Mouse (Mus musculus) layer of hippocampus, adult 9-10 months (tissue): ENCODE results near the gene Ugt2a3.
"Not testable (repeated sequence)": the region's sequence is repeated elsewhere in the genome, so short reads cannot be mapped to it uniquely, and the experiment has no call there.

Source experiments
- DNase-seq: peaks from one replicate; pipeline ENCODE4 v3.0.0; 2022; ENCODE audit warnings: low spot score

Ugt2a3 gene

DNA sequence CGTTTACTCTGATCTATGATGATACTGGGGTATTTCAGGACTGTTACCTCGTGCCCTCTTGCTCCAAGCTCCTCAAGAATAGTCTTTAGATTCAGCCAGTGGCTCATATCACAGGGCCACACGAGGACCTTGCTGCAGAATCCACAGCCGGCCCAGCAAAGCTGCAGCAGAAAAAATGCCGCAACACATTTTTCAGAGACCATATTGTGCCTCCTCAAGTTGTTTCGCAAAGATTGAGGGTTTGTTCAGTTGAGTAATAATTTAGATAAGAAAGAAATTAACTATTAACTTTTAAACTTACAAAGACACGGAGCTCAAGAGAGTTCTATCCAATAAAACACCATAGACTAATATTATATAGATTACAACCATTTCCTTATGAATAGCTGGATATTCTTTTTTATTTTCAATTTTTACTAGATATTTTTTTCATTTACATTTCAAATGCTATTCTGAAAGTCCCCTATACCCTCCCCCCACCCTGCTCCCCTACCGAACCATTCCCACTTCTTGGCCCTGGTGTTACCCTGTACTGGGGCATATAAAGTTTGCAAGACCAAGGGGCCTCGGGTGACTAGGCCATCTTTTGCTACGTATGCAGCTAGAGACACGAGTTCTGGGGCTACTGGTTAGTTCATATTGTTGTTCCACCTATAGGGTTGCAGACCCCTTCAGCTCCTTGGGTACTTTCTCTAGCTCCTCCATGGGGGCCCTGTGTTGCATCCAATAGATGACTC lies at the start of gene Ugt2a3:
Gene Ugt2a3, minus strand, starts transcription at position 235 of the 737 bp plus-strand sequence.
- no peak for DNase-seq

DNA sequence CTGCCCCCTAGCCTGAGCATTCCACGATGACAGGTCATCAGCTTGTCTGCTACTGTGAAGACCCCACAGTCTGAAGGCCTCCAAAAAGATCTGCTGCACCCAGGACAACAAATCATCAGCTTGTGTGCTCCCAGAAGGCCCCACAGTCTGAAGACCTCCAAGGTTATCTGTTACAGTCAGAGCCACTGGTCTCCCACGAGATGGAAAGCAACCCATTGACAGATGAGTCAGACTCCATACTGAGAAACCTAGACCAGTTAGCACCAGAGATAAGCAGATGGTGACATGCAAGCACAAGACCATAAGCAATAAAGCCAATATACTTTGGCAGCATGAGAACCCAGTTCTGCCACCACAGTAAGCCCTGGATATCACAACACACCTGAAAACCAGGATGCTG lies 43.2 kb upstream of the Ugt2a3 start:
- DNase-seq: no peak

DNA sequence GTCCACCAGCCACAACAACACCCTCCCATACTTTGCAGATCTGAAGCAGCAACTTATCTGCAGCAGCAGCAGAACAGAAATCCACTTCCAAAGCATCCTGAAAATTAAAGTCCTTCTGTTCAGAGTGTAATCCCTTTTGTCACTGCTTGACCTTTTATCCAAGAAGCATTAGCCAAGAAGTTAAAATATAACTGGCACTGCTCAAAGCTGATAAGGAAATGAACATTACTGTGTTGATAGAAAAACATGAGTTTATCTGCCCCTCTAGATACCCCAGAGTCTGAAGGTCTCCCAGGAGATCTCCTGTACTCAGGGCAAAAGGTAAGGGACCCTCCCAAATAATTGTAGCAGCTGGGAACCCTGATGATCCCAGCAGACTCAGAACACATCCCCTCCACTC lies 42.8 kb upstream of the Ugt2a3 start:
- no peak for DNase-seq

DNA sequence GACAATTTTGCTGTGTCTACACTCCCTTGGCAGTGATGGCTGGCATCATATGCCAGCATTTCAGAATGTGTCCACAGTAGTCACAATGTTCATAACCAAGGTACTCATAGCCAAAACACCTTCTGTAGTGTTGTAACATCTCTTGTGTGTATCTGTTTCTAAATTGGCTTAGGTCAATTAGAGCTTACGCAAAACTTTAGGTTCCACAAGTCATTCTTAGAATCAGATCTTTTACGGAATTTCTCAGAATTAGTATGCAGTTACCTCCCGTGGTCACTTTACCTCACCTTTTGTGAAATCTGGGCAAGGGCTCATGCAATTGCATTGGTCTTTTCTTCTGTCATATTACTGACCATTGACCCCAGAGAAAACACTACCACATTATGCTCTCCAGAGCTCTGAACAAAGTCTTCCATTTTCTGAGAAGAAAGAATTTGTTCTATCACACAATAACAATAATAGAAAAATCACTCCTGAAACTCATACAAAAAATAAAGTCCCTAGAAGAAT lies 38.9 kb upstream of the Ugt2a3 start:
- no peak for DNase-seq

DNA sequence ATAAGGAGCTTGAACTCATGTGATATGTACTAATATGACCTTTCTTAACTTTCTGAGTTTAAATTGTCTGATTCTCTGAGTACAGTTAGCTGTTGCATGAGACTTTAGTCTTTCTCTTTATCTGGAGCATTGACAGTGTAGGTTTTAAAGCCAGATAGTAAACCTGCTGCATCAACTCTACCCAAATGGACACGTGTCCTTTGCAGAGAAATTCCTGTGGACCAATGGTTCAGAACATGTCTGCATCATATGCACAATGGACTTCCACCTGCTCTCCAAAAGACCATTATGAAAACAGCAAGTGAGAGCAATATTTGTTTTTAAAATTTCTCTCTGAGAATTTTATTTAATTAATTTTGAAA lies 36.5 kb upstream of the Ugt2a3 start:
- no peak for DNase-seq

DNA sequence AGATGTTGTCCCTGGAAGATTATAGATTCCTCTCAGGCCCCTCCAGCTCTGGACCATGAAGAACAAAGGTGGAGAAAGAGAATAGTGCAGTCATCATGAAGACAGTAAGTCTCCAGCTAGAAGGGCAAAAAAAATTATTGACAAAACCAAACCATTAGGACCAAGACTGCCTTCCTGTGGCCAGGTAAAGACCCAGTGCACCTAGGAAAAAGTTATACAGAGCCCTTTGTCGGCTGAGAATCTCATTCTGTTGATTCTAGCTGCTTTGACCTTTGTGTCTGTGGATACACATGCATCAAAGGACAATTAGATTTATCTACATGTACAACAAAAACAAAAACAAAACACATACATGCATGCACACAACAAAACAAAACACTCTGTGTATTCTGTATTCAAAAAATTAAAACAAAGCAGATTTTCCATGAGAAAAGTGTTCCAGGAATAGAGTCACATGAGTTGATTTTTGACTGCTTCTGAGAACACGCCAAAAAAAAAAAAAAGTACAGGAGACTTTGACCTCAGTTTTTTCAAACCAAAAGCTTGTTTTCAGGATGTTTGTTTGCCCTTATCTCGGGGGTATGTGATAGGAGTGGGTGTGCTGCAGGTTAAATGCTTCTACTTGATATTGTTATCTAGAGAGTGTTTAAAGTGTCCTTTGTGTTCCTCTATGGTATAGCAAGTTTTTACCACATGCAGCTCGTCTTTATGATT lies 36.0 kb upstream of the Ugt2a3 start:
- not testable (repeated sequence) for DNase-seq

DNA sequence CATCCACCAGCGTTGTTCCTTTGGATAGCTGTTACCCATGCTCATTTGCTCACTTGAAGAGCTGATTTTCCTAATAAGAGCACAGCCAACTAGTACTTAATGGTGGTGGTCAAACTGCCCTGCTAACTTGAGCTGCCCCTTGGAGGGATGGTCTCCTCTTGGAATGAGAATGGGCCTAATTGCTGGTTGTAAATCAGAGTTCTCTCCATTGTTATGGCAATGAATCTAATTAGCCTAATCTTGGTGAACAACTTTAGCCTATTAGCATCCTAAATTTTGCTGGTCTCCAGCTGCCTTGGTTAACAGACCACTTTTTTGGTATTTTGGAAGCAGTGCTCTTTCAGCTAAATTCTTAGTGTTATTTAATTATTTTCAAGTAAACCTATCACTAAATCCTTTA lies 13.4 kb upstream of the Ugt2a3 start:
- DNase-seq: no peak

DNA sequence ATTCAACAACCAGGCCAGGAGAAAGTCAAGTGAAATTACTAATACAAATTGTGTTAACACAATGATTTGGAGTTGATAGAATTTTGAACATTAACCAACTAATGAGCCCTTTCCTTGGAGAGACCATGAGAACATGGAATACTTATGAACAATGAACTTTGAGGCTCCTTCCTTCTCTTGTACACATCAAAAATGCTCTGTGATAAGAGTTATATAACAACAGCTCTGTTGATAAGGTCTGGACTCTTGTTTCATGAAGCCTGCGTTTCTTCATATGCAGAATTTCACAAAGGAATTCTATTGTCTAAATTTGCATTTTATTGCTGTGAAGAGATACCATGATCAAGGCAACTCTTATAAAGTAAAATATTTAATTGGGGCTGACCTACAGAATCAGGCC lies 12.2 kb upstream of the Ugt2a3 start:
- not testable (repeated sequence) for DNase-seq

DNA sequence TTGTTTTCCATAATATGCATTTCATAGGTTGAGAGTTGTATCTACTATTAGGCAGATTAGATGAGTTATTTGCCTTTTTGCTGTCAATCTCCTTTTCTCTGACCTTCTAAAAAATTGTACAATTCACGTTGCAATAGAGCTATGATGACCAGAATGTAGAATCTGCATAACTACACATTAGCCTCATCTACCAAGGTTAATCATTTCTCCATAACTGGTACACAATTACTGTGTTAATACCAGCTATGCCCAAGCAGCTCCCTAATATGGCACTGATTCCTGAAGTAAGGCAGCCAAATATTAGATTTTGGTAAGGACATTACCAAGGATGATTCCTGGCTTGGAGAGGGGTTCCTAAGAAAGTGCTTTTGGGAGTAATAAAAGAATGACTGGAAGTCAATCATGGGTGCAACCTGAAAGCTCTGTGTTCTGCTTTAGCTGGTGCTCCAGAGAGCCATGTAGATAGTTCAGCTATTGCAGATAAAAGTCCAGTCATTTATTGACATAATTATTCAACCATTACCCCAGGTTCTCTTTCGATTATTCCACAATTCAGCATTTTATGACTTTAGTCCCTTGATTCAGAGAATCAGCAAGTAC lies 10.6 kb upstream of the Ugt2a3 start:
- not testable (repeated sequence) for DNase-seq

DNA sequence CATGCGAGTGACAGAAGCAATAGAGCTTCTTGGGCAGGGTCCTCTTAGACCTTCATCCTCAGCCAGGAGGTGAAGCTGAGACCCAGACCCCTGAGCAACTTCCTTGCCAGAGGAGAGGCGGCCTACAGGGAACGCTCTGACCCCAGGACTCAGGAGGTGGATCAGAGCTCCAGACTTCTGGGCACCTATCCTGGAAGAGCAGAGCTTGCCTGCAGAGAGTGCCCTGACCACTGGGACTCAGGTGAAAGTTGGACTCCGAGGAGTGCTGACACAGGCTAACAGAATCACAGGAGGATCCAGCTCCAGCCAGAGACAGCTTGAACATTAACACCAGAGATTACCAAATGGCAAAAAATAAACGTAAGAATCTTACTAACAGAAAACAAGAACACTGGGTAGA lies 3.5 kb upstream of the Ugt2a3 start:
- no peak for DNase-seq

DNA sequence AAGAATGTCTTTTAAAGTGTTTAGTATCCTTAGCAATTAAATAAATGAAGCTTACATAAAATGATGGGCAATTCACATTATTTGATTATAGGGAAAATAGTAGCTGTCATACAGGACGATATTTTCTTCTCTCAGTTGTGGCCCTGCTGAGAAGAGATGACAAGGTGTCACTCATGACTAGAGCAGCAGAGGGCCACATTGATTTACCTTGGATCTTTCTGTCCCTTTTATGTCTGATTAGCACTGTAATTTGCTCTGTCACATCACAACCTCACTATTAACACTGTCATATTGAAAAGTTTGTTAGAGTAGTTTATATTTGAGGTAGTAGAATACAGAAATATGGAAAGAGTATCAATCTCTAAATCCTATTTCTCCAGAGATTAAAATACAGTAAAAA lies 1.8 kb downstream of the Ugt2a3 start:
- DNase-seq: no peak

DNA sequence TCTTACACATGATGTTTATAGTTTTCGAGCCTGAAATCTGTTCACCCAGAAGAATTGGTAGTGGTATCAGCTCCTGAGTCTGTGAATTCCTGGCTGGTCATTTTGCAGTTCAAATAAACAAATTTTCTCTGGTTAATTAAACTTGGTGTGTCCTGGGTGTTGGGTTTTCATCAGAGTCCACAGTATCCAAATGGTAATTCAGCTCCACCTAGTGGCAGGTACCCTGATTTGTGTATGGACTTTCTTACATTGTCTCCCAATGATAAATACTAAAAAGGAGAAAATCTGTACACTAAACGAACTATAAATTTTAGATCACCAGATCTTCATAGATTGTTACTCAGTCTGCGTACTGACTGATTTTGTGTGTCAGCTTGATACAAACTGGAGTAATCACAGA lies 3.4 kb downstream of the Ugt2a3 start:
- peak; percentile 8 for DNase-seq

DNA sequence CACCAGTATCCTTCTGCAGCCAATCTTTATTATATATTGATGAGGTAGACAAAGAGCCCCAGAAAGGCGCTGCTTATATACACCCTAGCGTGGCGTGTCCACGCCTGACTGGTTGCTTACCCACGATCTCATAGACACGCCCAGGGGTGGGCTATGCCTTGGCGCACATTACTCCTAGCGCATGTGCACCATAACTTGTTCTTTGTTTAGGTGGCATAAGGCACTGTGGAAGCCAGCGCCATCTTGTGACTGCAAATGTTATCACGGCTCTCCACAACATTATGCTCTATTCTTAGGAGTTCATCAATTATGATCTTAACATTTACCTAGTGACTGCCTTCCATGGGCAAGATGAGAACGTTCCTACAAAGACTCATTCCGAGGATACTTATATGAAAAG lies 25.6 kb downstream of the Ugt2a3 start:
- DNase-seq: no peak

DNA sequence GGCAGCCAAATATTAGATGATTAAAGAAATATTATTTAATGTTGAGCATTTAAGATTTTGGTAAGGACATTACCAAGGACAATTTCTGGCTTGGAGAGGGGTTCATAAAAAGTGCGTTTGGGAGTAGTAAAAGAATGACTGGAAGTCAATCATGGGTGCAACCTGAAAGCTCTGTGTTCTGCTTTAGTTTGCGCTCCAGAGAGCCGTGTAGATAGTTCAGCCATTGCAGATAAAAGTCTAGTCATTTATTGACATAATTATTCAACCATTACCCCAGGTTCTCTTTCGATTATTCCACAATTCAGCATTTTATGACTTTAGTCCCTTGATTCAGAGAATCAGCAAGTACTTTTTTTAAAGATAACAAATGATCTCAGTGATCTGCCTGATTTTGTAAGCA lies 50.8 kb downstream of the Ugt2a3 start:
- not testable (repeated sequence) for DNase-seq

DNA sequence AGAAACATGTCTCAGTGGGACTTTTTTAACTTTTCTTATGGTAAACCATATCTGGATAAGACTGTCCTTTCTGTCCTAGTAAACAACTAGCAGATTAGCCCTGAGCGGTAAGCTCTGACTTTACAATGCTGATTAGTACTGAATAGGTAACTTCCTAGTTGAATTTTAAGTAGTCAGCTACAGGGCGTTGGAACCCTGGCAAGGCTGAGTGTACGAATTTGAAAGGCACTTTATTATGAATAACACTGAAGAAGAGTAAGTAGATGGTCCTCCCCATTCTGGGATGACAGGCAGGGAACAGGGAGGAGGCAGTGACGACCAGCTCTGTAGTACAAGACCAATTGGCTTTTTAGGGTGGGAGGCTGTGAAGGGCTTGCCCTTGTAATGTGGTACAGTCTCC lies 61.0 kb downstream of the Ugt2a3 start:
- DNase-seq: not testable (repeated sequence)

DNA sequence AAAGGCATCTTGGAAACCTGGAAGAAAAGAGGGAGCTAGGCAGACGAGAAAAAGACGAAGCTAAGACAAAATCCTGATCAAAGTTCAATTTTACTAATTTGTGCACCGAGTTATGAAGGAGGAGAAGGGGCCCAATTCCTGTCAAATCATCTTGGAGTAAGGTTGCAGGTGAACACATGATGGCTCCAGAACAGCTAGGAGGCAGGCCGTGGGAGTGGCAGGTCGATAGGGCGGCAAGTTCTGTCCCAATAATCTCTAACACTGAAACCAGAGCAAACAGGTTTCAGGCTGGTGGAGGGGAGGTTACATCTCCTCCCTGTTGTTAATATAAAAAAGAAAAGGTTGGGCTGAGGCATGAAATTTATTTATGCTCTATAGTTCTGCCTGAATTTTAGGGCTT lies 61.4 kb downstream of the Ugt2a3 start:
- DNase-seq: no peak
